Mouse (Mus musculus) testis, postnatal 14 days (tissue): ENCODE measurements at regions not wholly inside any gene's neighbourhood (a gene's known extent, or its start where the extent isn't known, plus 50 kb on each side); places are given as distances from the start of the nearest gene placed in this dataset.
"Not testable (repeated sequence)": the region's sequence is repeated elsewhere in the genome, so short reads cannot be mapped to it uniquely, and the experiment has no call there.

ENCODE experiments used
- DNase-seq: peaks from one replicate; pipeline ENCODE4 v3.0.0; 2021; ENCODE audit warnings: low spot score

- DNase-seq, result no peak
These were observed 257.2 kb downstream of the Nuak1 start for GRCm38 (mm10) chr10:84183239-84183638.

GRCm38 (mm10) chr10:84186466-84186865 lies 253.9 kb downstream of the Nuak1 start:
- no peak for DNase-seq

- no peak for DNase-seq
These were observed 241.4 kb downstream of the Nuak1 start for GRCm38 (mm10) chr10:84199035-84199434.

DNA sequence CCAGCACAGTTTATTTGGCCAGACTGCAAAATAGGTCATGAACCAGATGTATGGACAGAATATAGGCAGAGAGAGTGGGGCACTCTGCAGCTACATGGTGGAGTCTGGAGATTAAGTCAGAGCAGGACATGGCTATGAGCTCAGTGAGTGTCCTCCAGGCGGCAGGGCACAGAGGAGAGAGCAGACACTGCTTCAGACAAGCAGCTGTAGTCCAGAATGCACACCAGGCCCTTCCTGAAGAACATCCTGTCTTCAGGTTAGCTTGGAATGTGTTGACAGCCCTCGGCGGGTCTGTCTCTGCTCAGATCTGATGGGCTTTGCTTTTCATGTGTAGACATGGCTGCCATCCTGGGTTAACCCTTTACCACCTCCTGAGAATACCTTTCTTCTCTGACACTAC lies 238.6 kb downstream of the Nuak1 start:
- peak; percentile 4 for DNase-seq

DNA sequence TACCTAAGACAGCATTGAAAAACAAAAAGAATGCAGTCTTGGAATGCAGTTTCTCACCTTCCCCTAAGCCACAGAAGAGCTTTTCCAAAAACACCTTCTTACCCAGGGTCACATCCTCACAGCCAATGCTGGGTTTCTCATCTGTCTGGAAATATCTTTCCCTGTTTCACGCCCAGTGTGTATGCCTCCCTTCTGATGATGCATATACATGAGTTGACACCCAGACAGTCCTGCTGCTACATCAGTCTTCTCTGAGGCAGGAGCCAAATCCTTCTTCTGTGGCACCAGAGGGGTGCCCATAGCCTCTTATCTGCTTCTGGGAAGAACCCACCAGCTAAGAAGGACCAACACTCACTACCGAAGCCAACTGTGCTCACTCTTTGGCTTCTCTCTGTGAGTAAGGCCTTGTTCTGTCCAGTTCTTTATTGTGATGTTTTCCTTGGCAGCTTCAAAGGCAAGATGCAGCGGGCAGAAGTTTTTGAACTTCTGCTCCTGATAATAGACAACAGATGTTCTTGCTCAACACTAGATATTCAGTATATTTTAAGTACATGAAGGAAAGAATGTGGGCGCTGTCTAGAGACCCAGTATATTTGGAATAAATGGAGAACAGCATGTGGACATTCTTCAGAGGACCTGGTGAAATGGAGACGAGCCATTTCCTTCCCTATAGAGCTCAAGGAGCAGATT lies 228.2 kb downstream of the Nuak1 start:
- DNase-seq, result no peak

GRCm38 (mm10) chr10:84214812-84215211 lies 225.6 kb downstream of the Nuak1 start:
- no peak for DNase-seq

- DNase-seq, result no peak
These were observed 211.0 kb downstream of the Nuak1 start for GRCm38 (mm10) chr10:84229224-84229921.

- no peak for DNase-seq
These were observed 210.2 kb downstream of the Nuak1 start for GRCm38 (mm10) chr10:84230011-84230781.

DNA sequence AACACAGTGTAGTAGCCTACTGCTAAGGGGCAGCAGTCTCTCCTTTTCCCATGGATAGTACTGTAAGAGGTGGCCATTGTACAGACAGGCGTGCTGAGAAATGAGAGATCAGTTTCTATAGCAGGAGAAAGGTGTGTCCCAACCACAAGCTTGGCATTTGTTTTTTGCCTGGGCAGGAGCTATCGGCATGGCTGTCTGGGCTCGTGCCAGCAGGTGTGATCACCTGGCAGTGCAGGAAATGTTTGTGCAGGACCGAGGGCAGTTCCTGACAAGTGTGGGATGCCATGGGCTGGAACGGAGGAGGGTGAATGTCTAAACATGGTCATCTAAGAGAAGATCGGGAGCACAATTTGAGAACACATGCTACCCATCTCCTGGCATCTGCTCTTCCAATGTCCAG lies 205.4 kb downstream of the Nuak1 start:
- no peak for DNase-seq

DNA sequence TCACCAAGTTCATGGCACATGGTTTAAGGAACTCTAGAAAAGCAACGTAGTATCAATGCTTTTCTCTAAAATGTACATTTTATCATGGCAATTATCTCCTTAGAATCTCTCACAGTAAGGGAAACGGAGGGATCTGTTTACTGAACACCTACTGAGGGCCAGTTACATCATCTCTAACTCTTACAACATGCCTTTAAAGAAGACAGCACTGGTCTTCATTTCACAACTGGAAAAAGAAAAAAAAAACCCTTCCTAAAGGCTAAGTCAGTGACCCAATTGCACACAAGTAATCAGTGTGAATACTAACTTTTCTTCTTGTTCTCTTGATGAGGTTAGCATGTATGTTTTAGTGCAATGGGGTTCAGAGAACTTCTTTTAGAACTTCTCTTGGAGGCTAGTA lies 204.2 kb downstream of the Nuak1 start:
- DNase-seq, result no peak

DNA sequence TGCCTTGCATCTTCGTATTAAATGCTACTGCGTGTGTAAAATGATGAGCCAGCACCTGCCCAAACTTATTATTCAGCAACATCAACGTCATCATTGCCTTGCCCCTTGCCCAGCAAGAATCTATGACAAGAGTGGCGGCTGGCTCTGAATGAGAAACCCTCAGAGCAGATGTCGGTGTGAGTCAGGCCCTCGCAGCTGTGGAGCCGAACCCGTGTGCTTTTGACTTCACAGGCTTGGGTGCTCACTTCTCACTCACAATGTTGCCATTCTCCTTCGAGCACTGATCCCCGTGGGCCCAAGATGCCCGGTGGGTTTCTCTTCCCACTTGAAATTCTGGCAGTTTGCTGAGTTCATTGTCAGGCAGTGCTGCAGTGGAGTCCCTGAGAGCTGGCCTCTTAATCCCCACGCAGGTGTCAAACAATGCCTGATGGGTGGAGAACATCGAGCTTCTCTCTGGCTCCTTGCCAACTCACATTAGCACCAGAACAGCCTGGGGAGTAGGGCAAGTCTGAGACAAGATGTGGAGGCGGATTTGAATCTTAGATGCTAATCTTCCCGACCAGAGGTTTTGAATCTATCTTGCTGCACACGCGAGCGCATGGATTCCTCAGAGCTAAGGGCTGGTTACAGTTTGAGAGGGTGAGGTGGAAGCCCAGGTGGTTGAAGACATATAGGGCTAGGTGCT lies 202.0 kb downstream of the Nuak1 start:
- DNase-seq, result peak; percentile 12

DNA sequence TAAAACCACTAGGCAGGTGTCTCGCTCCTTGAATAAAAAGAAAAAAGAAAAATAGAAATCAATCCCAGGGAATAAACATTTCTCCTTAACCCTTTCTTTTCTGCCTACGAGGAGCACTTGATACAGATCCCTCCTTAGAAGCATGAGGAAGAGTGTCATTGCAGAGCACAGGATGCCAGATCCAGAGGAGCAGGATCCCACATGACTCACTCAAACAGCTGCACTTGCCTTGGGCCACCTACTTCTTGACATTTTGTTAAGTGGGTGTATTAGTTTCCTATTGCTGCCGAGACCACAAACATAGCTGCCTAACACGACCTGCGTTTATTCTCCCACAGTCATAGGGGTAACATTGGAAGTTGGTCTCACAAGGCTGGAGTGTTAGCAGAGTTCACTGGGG lies 197.1 kb downstream of the Nuak1 start:
- no peak for DNase-seq

- DNase-seq, result no peak
These were observed 191.1 kb downstream of the Nuak1 start for GRCm38 (mm10) chr10:84249346-84249745.

GRCm38 (mm10) chr10:84260931-84261650 lies 179.3 kb downstream of the Nuak1 start:
- no peak for DNase-seq

- DNase-seq, result no peak
These were observed 177.5 kb downstream of the Nuak1 start for GRCm38 (mm10) chr10:84262943-84263342.

- no peak for DNase-seq
These were observed 154.4 kb downstream of the Nuak1 start for GRCm38 (mm10) chr10:84285832-84286506.

GRCm38 (mm10) chr10:84294422-84294821 lies 146.0 kb downstream of the Nuak1 start:
- DNase-seq, result no peak

DNA sequence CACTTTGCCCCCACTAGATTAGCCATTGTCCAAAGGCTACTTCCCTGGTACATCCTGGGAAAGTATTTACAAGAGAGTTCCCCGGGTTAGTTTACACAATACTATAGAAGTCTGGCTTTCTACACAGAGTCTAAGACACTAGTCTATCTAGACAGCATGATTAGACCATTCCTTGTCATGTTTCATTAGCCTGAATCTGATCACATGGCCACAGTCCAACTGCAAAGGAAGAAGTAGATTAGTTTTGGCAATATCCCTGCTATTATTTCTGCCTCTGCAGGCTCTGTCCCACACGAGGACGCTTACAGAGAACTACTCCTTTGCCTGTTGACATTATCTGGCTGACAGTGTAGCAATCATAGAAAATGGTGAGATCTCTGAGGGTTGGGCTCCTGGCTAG lies 144.2 kb downstream of the Nuak1 start:
- no peak for DNase-seq

DNA sequence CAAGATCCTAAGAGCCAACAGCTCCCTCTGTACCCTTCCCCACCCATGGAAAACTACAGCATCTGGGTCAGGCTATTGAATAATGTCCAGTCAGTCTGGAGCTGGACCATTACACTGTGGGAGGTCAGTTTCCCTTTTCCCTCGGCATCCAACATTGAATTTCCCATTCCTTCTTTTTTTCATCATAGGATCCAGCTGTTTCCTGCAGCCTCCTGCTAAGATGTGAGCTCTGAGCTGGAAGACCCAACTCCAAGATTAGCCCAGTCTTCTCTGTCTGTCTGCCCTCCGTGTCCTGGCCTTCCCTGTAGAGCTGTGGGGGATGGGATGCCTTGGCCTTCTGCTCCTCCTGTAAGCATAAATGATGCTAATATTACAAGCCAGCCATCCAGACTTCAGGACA lies 138.8 kb downstream of the Nuak1 start:
- no peak for DNase-seq

- DNase-seq, result no peak
These were observed 137.4 kb downstream of the Nuak1 start for GRCm38 (mm10) chr10:84302821-84303520.

DNA sequence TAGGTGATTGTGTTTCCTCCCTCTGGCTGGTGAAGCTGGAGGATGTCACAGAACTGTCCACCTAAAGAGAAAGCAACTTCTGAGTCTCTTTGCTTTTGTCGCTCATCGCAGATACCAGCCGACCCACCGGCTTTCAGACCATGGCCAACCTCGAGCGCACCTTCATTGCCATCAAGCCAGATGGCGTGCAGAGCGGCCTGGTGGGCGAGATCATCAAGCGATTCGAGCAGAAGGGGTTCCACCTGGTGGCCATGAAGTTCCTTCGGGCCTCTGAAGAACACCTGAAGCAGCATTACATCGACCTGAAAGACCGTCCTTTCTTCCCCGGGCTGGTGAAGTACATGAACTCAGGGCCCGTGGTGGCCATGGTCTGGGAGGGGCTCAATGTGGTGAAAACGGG lies 131.7 kb downstream of the Nuak1 start:
- DNase-seq, result not testable (repeated sequence)
